ENCODE assay signal across 8 mouse cellular contexts in genomic region chr5:120440733-120441132, GRCm38 (mm10). TPM values are rescaled to one million over a fixed set of nuclear protein-coding genes. Genes with fewer than 3 reads are reported as not detected.
DNase-seq lines count a peak whose midpoint lies in the region; ATAC-seq and TF ChIP-seq lines count a peak whose summit lies in the region.

No protein-coding gene starts in this region.

- peak overlapping the region; percentile 49 for H3K4me2 ChIP-seq in embryonic facial prominence, embryonic 14.5 days (ENCODE audit: low read depth, low read length)
- peak overlapping the region; percentile 27 for H3K4me2 ChIP-seq in kidney, embryonic 14.5 days (replicated peaks; ENCODE audit: low read depth, low read length)
- peak overlapping the region; percentile 42 for H3K4me2 ChIP-seq in limb, embryonic 14.5 days (replicated peaks; ENCODE audit: low read depth, low read length, severe bottlenecking)
- peak overlapping the region; percentile 54 for H3K4me2 ChIP-seq in midbrain, postnatal 0 days (ENCODE audit: low read depth, low read length, poor library complexity, severe bottlenecking)

- H3K36me3 ChIP-seq in embryonic facial prominence, embryonic 14.5 days (ENCODE audit: control insufficient read depth, insufficient read depth, low read length), result no peaks in the 10 kb centered on the region
- H3K36me3 ChIP-seq in kidney, embryonic 14.5 days (ENCODE audit: control insufficient read depth, insufficient read depth, low read length), result no peaks in the 10 kb centered on the region
- no peaks in the 10 kb centered on the region for H3K36me3 ChIP-seq in limb, embryonic 14.5 days (ENCODE audit: control insufficient read depth, insufficient read depth, low read length)
- H3K36me3 ChIP-seq in midbrain, postnatal 0 days (ENCODE audit: insufficient read depth, low read length), result no peaks in the 10 kb centered on the region

- peak; percentile 88 for TF ChIP-seq CTCF in midbrain, postnatal 0 days (IDR thresholded peaks at IDR 0.05)

- H3K9me3 ChIP-seq in embryonic facial prominence, embryonic 14.5 days (ENCODE audit: control insufficient read depth, low read length), result no peaks in the 10 kb centered on the region
- H3K9me3 ChIP-seq in kidney, embryonic 14.5 days (ENCODE audit: control insufficient read depth, low read length), result no peaks in the 10 kb centered on the region
- H3K9me3 ChIP-seq in limb, embryonic 14.5 days (ENCODE audit: control insufficient read depth, low read length), result no peaks in the 10 kb centered on the region
- H3K9me3 ChIP-seq in midbrain, postnatal 0 days (ENCODE audit: low read length), result no peaks in the 10 kb centered on the region

- peak; percentile 96 for DNase-seq in 3T3-L1 (ENCODE audit: low read depth, low spot score)
- peak; percentile 80 to 81 for DNase-seq in adrenal gland, postnatal 4 days (ENCODE audit: low spot score in 2 of 2)
- peak; percentile 92 for DNase-seq in embryonic facial prominence, embryonic 14.5 days (ENCODE audit: low spot score)
- DNase-seq in heart, adult 8-10 months (ENCODE audit: low spot score), result peak; percentile 80
- peak; percentile 94 for DNase-seq in limb, embryonic 14.5 days (ENCODE audit: low spot score)
- DNase-seq in midbrain, postnatal 0 days (ENCODE audit: low spot score), result peak; percentile 94
- DNase-seq in spleen, postnatal 36 days (ENCODE audit: low spot score in 2 of 2), result peak; percentile 47 to 66

- H3K9ac ChIP-seq in embryonic facial prominence, embryonic 14.5 days (ENCODE audit: low read depth, low read length), result no peak overlapping the region
- H3K9ac ChIP-seq in kidney, embryonic 14.5 days (ENCODE audit: low read depth, low read length), result no peak overlapping the region
- no peak overlapping the region for H3K9ac ChIP-seq in limb, embryonic 14.5 days (ENCODE audit: low read depth, low read length, severe bottlenecking)
- no peak overlapping the region for H3K9ac ChIP-seq in midbrain, postnatal 0 days (replicated peaks; ENCODE audit: low read length, poor library complexity, severe bottlenecking)

- no peak for TF ChIP-seq POLR2A in limb, embryonic 14.5 days (IDR thresholded peaks at IDR 0.05; ENCODE audit: borderline replicate concordance, extremely low read depth, insufficient read depth, insufficient read length)

- H3K4me1 ChIP-seq in embryonic facial prominence, embryonic 14.5 days (ENCODE audit: control insufficient read depth, insufficient read depth, low read length), result no peaks in the 10 kb centered on the region
- peaks cover 12% of the 10 kb centered on the region; the same call in 1 of the 2 replicates for H3K4me1 ChIP-seq in kidney, embryonic 14.5 days (ENCODE audit: control insufficient read depth, insufficient read depth, low read length)
- H3K4me1 ChIP-seq in limb, embryonic 14.5 days (ENCODE audit: control insufficient read depth, insufficient read depth, low read length), result peaks cover 7% of the 10 kb centered on the region
- H3K4me1 ChIP-seq in midbrain, postnatal 0 days (ENCODE audit: insufficient read depth, low read length), result no peaks in the 10 kb centered on the region; the same call in 1 of the 2 replicates

- peak; percentile 79; the same call in 1 of the 2 replicates for ATAC-seq in embryonic facial prominence, embryonic 14.5 days (ENCODE audit: low read depth)
- ATAC-seq in kidney, embryonic 14.5 days (ENCODE audit: low FRiP score, low TSS enrichment), result 0 out of 2 replicates have a peak, but pooled peaks have one; percentile 62
- ATAC-seq in limb, embryonic 14.5 days (ENCODE audit: low FRiP score, low read depth), result peak; percentile 64; the same call in 1 of the 2 replicates
- ATAC-seq in midbrain, postnatal 0 days (ENCODE audit: low FRiP score), result peak; percentile 44; the same call in 1 of the 2 replicates

- H3K27me3 ChIP-seq in embryonic facial prominence, embryonic 14.5 days (replicated peaks; ENCODE audit: control insufficient read depth, insufficient read depth, low read length), result peaks cover 68% of the 10 kb centered on the region
- H3K27me3 ChIP-seq in kidney, embryonic 14.5 days (ENCODE audit: control insufficient read depth, insufficient read depth, low read length), result peaks cover 50% of the 10 kb centered on the region
- peaks cover 61% of the 10 kb centered on the region for H3K27me3 ChIP-seq in limb, embryonic 14.5 days (ENCODE audit: control insufficient read depth, insufficient read depth, low read length)
- H3K27me3 ChIP-seq in midbrain, postnatal 0 days (ENCODE audit: insufficient read depth, low read length), result peaks cover 8% of the 10 kb centered on the region

- WGBS in embryonic facial prominence, embryonic 14.5 days, result 9% methylated on average over 10 of the region's 14 CpGs
- WGBS in kidney, embryonic 14.5 days, result 5% methylated on average over 14 of the region's 14 CpGs
- 4% methylated on average over 13 of the region's 14 CpGs for WGBS in limb, embryonic 14.5 days
- WGBS in midbrain, postnatal 0 days, result 7% methylated on average over 14 of the region's 14 CpGs

- H3K4me3 ChIP-seq in embryonic facial prominence, embryonic 14.5 days (ENCODE audit: low read depth, low read length), result peak overlapping the region; percentile 29
- H3K4me3 ChIP-seq in kidney, embryonic 14.5 days (ENCODE audit: low read length), result peak overlapping the region; percentile 26; the same call in 1 of the 2 replicates
- peak overlapping the region; percentile 19 for H3K4me3 ChIP-seq in limb, embryonic 14.5 days (replicated peaks; ENCODE audit: low read length)
- H3K4me3 ChIP-seq in midbrain, postnatal 0 days (ENCODE audit: low read depth, low read length), result no peak overlapping the region

- H3K27ac ChIP-seq in embryonic facial prominence, embryonic 14.5 days (replicated peaks; ENCODE audit: low read depth, low read length), result no peak overlapping the region
- H3K27ac ChIP-seq in kidney, embryonic 14.5 days (ENCODE audit: low read depth, low read length), result no peak overlapping the region
- no peak overlapping the region for H3K27ac ChIP-seq in limb, embryonic 14.5 days (replicated peaks; ENCODE audit: low read depth, low read length)
- H3K27ac ChIP-seq in midbrain, postnatal 0 days (ENCODE audit: low read depth, low read length), result peak overlapping the region; percentile 80; the same call in 1 of the 2 replicates

RNA-seq across cellular contexts. Expression of gene Lhx5, which starts 9.2 kb away (rescaled TPM):
- total RNA-seq in adrenal gland, postnatal 4 days (2021), result not detected
- polyA plus RNA-seq in embryonic facial prominence, embryonic 14.5 days (2014; fragmentation: Nextera tagmentation; extraction: Ambion mirVana), result not detected in 2 replicates
- total RNA-seq in heart, adult 8-10 months (2022), result not detected
- not detected in 2 replicates for polyA plus RNA-seq in kidney, embryonic 14.5 days (2014; fragmentation: Nextera tagmentation; extraction: Ambion mirVana)
- 0.05 TPM in 1 of 2 replicates, not detected in the other for polyA plus RNA-seq in limb, embryonic 14.5 days (2012; rRNA removed)
- not detected in 2 replicates for polyA plus RNA-seq in limb, embryonic 14.5 days (2014; fragmentation: Nextera tagmentation; extraction: Ambion mirVana)
- total RNA-seq in midbrain, postnatal 0 days (2014; rRNA removed), result 27.0 and 30.3 TPM in 2 replicates
- polyA plus RNA-seq in midbrain, postnatal 0 days (2015; fragmentation: Nextera tagmentation; extraction: Ambion mirVana), result 13.9 and 14.7 TPM in 2 replicates

RNA-seq across cellular contexts. Expression of gene Sdsl, which starts 31.9 kb away (rescaled TPM):
- total RNA-seq in adrenal gland, postnatal 4 days (2021), result 10 to 100 TPM; 61.7 to 63.9 TPM
- polyA plus RNA-seq in embryonic facial prominence, embryonic 14.5 days (2014; fragmentation: Nextera tagmentation; extraction: Ambion mirVana), result 1.2 and 1.6 TPM in 2 replicates
- total RNA-seq in heart, adult 8-10 months (2022), result 10 to 100 TPM in 1 of 4 experiments, 1 to 10 TPM in 3; 8.6 to 11.4 (median 9.5) TPM
- polyA plus RNA-seq in kidney, embryonic 14.5 days (2014; fragmentation: Nextera tagmentation; extraction: Ambion mirVana), result 10.5 and 12.5 TPM in 2 replicates
- 1.2 and 1.3 TPM in 2 replicates for polyA plus RNA-seq in limb, embryonic 14.5 days (2012; rRNA removed)
- 0.61 and 1.2 TPM in 2 replicates for polyA plus RNA-seq in limb, embryonic 14.5 days (2014; fragmentation: Nextera tagmentation; extraction: Ambion mirVana)
- 3.4 and 4.4 TPM in 2 replicates for total RNA-seq in midbrain, postnatal 0 days (2014; rRNA removed)
- 5.8 and 6.0 TPM in 2 replicates for polyA plus RNA-seq in midbrain, postnatal 0 days (2015; fragmentation: Nextera tagmentation; extraction: Ambion mirVana)

RNA-seq across cellular contexts. Expression of gene Sds, which starts 35.6 kb away (rescaled TPM):
- total RNA-seq in adrenal gland, postnatal 4 days (2021), result 1 to 10 TPM in 1 of 2 experiments, not detected in 1; 1.8 TPM
- not detected in 2 replicates for polyA plus RNA-seq in embryonic facial prominence, embryonic 14.5 days (2014; fragmentation: Nextera tagmentation; extraction: Ambion mirVana)
- total RNA-seq in heart, adult 8-10 months (2022), result 1 to 10 TPM; 1.4 to 4.9 (median 1.7) TPM
- not detected in 2 replicates for polyA plus RNA-seq in kidney, embryonic 14.5 days (2014; fragmentation: Nextera tagmentation; extraction: Ambion mirVana)
- 0.10 and 0.36 TPM in 2 replicates for polyA plus RNA-seq in limb, embryonic 14.5 days (2012; rRNA removed)
- not detected in 2 replicates for polyA plus RNA-seq in limb, embryonic 14.5 days (2014; fragmentation: Nextera tagmentation; extraction: Ambion mirVana)
- not detected in 2 replicates for total RNA-seq in midbrain, postnatal 0 days (2014; rRNA removed)
- polyA plus RNA-seq in midbrain, postnatal 0 days (2015; fragmentation: Nextera tagmentation; extraction: Ambion mirVana), result 0.17 and 0.23 TPM in 2 replicates

Comparison
In these comparisons a context has a peak if more than half of its experiments do, and no peak if none do; other contexts are left out.
1. RNA of gene Lhx5, which starts 9.2 kb away (polyA plus RNA-seq): 13.9 to 14.7 TPM in midbrain, postnatal 0 days; 0.05 TPM in limb, embryonic 14.5 days, not detected in embryonic facial prominence, embryonic 14.5 days and not detected in kidney, embryonic 14.5 days; every median in the first group is over 10 times any median in the second.
2. Peak in every context shown above with its lines, with median percentiles within 50 percentile points of each other: DNase-seq, ATAC-seq and H3K4me2 ChIP-seq.